ENCODE assay signal across 38 mouse cellular contexts in the genomic region with DNA sequence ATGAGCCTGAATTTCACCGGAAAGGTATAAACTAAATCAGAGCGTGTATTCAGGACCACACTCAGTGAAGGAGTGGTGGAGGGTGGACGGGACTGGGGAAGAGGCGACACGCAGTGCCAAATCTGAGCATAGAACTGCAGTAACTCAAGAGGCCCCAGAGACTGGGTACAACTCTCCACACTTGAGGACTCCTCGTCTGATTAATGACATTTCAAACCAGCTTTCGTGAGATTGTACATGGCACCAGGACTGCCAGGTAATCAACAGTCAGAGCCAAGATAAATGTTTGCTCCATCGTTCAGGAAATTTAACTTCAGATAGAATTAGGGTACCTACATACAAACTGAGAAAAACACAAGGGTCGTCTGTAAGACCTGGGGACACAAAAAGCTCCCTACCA. TPM values are rescaled to one million over a fixed set of nuclear protein-coding genes. Genes with fewer than 3 reads are reported as not detected.
"Had no signal": no experiment of that assay in that cellular context is flagged by ENCODE, and none has a peak within 500 bp of the region (broad histone marks: within the 10 kb centered on the region; RNA-seq: fewer than 3 reads in every experiment).

No protein-coding gene starts in this region.

- H3K4me3 ChIP-seq: left cerebral cortex, adult 2 months; limb, embryonic 10.5 days; limb, embryonic 12.5 days; limb, embryonic 13.5 days; limb, embryonic 15.5 days; liver, embryonic 12.5 days; liver, embryonic 13.5 days; liver, embryonic 15.5 days; lung, embryonic 15.5 days; megakaryocyte, embryonic 14.5 days; midbrain, embryonic 12.5 days; midbrain, embryonic 13.5 days; midbrain, embryonic 15.5 days; myocyte; neural tube, embryonic 12.5 days; neural tube, embryonic 13.5 days had no signal

- H3K27me3 ChIP-seq: limb, embryonic 12.5 days; limb, embryonic 13.5 days; limb, embryonic 15.5 days; liver, embryonic 12.5 days; lung, embryonic 15.5 days; midbrain, embryonic 12.5 days; midbrain, embryonic 13.5 days; midbrain, embryonic 15.5 days; neural tube, embryonic 12.5 days; neural tube, embryonic 13.5 days had no signal

- DNase-seq: left cerebral cortex, postnatal 4 days; liver; liver, embryonic 13.5 days; lung, adult 18-20 months; lung, adult 2 months; lung, embryonic 14.5 days; lung, postnatal 10 days; lung, postnatal 14 days; lung, postnatal 36 days; lung, postnatal 4 days; midbrain, embryonic 14.5 days had no signal

- H3K9me3 ChIP-seq: limb, embryonic 10.5 days; limb, embryonic 12.5 days; limb, embryonic 13.5 days; limb, embryonic 15.5 days; liver, embryonic 12.5 days; liver, embryonic 13.5 days; liver, embryonic 15.5 days; lung, embryonic 15.5 days; megakaryocyte, embryonic 14.5 days; midbrain, embryonic 12.5 days; midbrain, embryonic 13.5 days; midbrain, embryonic 15.5 days; neural tube, embryonic 12.5 days; neural tube, embryonic 13.5 days had no signal

- H3K4me1 ChIP-seq: limb, embryonic 10.5 days; limb, embryonic 12.5 days; liver, embryonic 12.5 days; liver, embryonic 15.5 days; lung, embryonic 15.5 days had no signal

- ATAC-seq: liver, embryonic 12.5 days; lung, postnatal 0 days; midbrain, embryonic 13.5 days; midbrain, embryonic 15.5 days; midbrain, embryonic 16.5 days had no signal

- H3K27ac ChIP-seq: left cerebral cortex, adult 2 months; limb, embryonic 10.5 days; limb, embryonic 12.5 days; limb, embryonic 13.5 days; limb, embryonic 15.5 days; liver, embryonic 12.5 days; liver, embryonic 13.5 days; liver, embryonic 14.5 days; liver, embryonic 15.5 days; lung, embryonic 15.5 days; macrophage; midbrain, embryonic 12.5 days; midbrain, embryonic 13.5 days; midbrain, embryonic 15.5 days; neural tube, embryonic 12.5 days; neural tube, embryonic 13.5 days had no signal

- H3K36me3 ChIP-seq: limb, embryonic 10.5 days; limb, embryonic 12.5 days; limb, embryonic 13.5 days; limb, embryonic 15.5 days; liver, embryonic 12.5 days; liver, embryonic 13.5 days; liver, embryonic 15.5 days; lung, embryonic 15.5 days; midbrain, embryonic 12.5 days; midbrain, embryonic 13.5 days; midbrain, embryonic 15.5 days; neural tube, embryonic 12.5 days; neural tube, embryonic 13.5 days had no signal

- H3K4me2 ChIP-seq: limb, embryonic 12.5 days; limb, embryonic 13.5 days; limb, embryonic 15.5 days; liver, embryonic 12.5 days; liver, embryonic 13.5 days; liver, embryonic 15.5 days; lung, embryonic 14.5 days; lung, embryonic 15.5 days; midbrain, embryonic 12.5 days; midbrain, embryonic 13.5 days; midbrain, embryonic 15.5 days; neural tube, embryonic 12.5 days; neural tube, embryonic 13.5 days had no signal

- H3K9ac ChIP-seq: limb, embryonic 12.5 days; limb, embryonic 13.5 days; limb, embryonic 15.5 days; liver, embryonic 12.5 days; liver, embryonic 13.5 days; liver, embryonic 14.5 days; liver, embryonic 15.5 days; lung, embryonic 14.5 days; lung, embryonic 15.5 days; midbrain, embryonic 12.5 days; midbrain, embryonic 13.5 days; midbrain, embryonic 15.5 days; neural tube, embryonic 12.5 days; neural tube, embryonic 13.5 days had no signal

RNA-seq across cellular contexts. Expression of a gene that starts 33.0 kb away (rescaled TPM):
- total RNA-seq: left cerebral cortex, adult 2 months; liver, adult 2 months; megakaryocyte progenitor cell, adult 5-6 weeks; megakaryocyte, adult 5-6 weeks; megakaryocyte-erythroid progenitor cell, adult 5-6 weeks; midbrain, postnatal 0 days; monocyte, adult 5-6 weeks had no signal
- polyA plus RNA-seq: limb, embryonic 10.5 days; limb, embryonic 11.5 days; limb, embryonic 12.5 days; limb, embryonic 13.5 days; liver, adult 2 months; liver, embryonic 12.5 days; liver, embryonic 13.5 days; liver, embryonic 14.5 days; lung, adult 2 months; lung, embryonic 14.5 days; lung, embryonic 15.5 days; lung, embryonic 16.5 days; lung, postnatal 0 days; macrophage; midbrain, embryonic 12.5 days; midbrain, embryonic 14.5 days; myocyte had no signal
